Mouse (Mus musculus) liver, embryonic 14.5 days (tissue): ENCODE results near the gene Inpp5b.
A peak's percentile ranks its signal among the peaks of the same experiment; 100 is the strongest.

ENCODE experiments used
- CTCF ChIP-seq: IDR thresholded peaks from 2 replicates; pipeline ENCODE4 v1.5.1; 2016; ENCODE audit warnings: antibody characterized with exemption, low read depth, control low read depth
- EP300 ChIP-seq: IDR thresholded peaks from 2 replicates; pipeline ENCODE4 v1.6.1; 2016; ENCODE audit warnings: antibody characterized with exemption, low read depth

DNA sequence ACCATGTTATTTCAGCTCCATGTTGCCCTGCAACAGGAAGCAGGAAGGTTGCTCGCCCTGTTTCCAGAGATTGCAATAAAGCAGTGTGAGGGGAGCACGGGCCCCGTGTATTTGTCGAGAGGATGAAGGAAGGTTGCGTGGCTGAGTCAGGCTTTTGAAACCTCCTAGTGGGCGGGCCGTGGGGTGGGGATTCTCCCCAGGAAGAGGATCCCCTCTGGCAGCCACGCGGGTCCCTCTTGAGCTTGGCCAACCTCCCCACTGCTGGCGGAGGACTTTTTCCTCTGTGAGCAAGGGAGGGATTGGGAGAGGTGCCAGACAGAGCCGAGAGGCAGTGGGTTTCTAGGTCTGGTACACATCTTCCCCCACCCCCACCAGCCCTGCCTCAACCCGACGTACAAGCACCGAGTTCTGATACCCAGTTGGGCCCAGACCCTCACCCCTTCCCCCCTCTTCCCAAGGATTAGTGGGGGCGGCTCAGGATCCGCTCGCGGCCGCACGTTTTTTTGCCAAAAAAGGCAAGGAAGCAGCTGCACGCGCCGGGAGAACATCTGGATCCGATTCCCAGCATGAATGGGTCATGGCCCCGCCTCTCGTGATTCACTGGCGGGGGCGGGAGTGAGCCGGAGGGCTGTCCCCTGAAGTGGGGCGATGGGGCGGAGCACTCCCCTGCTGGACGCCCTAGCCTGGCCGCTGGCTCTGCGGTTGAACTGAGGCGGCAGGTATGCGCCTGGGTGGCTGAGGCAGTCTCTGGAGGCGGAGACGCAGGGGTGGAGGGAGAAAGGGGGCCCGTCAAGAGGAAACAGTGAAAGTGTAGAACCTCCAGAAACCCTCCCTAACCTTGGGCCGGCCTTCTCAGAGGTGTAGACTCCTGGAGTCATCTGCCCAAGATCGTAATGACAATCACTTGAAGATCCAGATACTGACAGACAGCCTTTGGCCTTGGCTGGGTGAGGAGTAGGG is 32.9 kb upstream of the Inpp5b start:
- TF ChIP-seq CTCF (peak; percentile 40), EP300 (no peak)
